ENCODE assay signal across 13 mouse cellular contexts in the genomic region with DNA sequence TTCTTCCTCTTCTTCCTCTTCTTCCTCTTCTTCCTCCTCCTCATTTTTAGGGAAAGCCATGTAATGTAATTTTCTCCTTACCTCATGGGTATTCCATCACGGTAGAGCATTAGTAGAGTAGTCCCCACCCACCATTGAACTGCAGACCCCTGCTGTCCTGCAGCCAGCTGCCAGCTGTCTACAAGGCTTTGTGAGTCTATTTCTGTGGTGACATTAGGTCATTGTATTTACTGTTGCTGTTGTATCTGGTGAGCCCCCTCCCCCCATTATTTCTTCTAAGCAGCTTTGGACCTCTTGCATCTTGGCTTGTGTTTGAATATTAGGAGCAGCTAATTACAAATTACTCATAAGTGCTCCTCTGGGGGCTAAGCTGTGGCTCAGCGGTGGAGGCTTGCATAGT.
"Had no signal": no experiment of that assay in that cellular context is flagged by ENCODE, and none has a peak within 500 bp of the region (broad histone marks: within the 10 kb centered on the region; RNA-seq: fewer than 3 reads in every experiment).

No protein-coding gene starts in this region.

- H3K4me1 ChIP-seq: kidney, embryonic 15.5 days had no signal

- H3K9me3 ChIP-seq: kidney, embryonic 15.5 days; neural tube, embryonic 13.5 days had no signal

- H3K4me2 ChIP-seq: kidney, embryonic 15.5 days; limb, embryonic 13.5 days; midbrain, embryonic 12.5 days; neural tube, embryonic 13.5 days had no signal

- H3K27me3 ChIP-seq: limb, embryonic 13.5 days; neural tube, embryonic 13.5 days had no signal

- ATAC-seq: midbrain, embryonic 16.5 days had no signal

- H3K9ac ChIP-seq: kidney, embryonic 15.5 days; limb, embryonic 13.5 days; liver, embryonic 14.5 days; midbrain, embryonic 12.5 days; neural tube, embryonic 13.5 days had no signal

- H3K27ac ChIP-seq: kidney, embryonic 15.5 days; limb, embryonic 13.5 days; liver, embryonic 14.5 days; midbrain, embryonic 12.5 days; neural tube, embryonic 13.5 days; stomach, postnatal 0 days had no signal

- H3K4me3 ChIP-seq: kidney, embryonic 15.5 days; limb, embryonic 13.5 days; midbrain, embryonic 12.5 days; neural tube, embryonic 13.5 days had no signal

- H3K36me3 ChIP-seq: kidney, embryonic 15.5 days; limb, embryonic 13.5 days; midbrain, embryonic 12.5 days; neural tube, embryonic 13.5 days had no signal

- DNase-seq: kidney, adult 18-20 months; kidney, postnatal 25 days; lung, adult 18-20 months; lung, postnatal 14 days; right cerebral cortex, adult 18-20 months; thymus, postnatal 4 days had no signal
